Comparison of ENCODE assay signal across 25 mouse cellular contexts in the genomic region with DNA sequence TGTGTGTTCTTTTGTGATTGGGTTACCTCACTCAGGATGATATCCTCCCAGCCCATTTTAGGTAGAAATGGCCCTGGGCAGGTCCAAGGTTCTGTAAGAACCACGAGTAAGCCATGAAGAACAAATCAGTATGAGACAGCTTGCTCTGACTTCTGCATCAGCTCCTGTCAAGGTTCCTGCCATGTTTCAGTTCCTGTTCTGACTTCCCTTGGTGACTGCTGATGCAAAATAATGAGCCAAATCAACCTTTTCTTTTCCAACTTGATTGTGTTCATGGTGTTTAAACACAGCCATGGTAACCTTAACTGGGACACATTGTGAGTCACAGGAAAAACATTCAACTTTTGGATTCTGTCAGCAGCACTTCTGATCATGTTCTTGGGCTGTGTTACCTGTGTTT.
"Had no signal": no experiment of that assay in that cellular context is flagged by ENCODE, and none has a peak within 500 bp of the region (broad histone marks: within the 10 kb centered on the region; RNA-seq: fewer than 3 reads in every experiment).

No protein-coding gene starts in this region.

- ATAC-seq: forebrain, embryonic 13.5 days; forebrain, embryonic 14.5 days; forebrain, embryonic 15.5 days; forebrain, embryonic 16.5 days; forebrain, postnatal 0 days had no signal

- H3K36me3 ChIP-seq: embryonic facial prominence, embryonic 10.5 days; embryonic facial prominence, embryonic 12.5 days; embryonic facial prominence, embryonic 13.5 days; embryonic facial prominence, embryonic 15.5 days; forebrain, embryonic 10.5 days; forebrain, embryonic 12.5 days; forebrain, embryonic 15.5 days; heart, embryonic 10.5 days had no signal

- H3K4me3 ChIP-seq: embryonic facial prominence, embryonic 10.5 days; embryonic facial prominence, embryonic 12.5 days; embryonic facial prominence, embryonic 13.5 days; embryonic facial prominence, embryonic 15.5 days; erythroblast, embryonic 14.5 days; forebrain, embryonic 10.5 days; forebrain, embryonic 12.5 days; forebrain, embryonic 13.5 days; forebrain, embryonic 15.5 days; gastrocnemius, adult 2 months; heart, adult 2 months; heart, embryonic 10.5 days had no signal

- H3K4me1 ChIP-seq: embryonic facial prominence, embryonic 10.5 days; embryonic facial prominence, embryonic 12.5 days; embryonic facial prominence, embryonic 13.5 days; embryonic facial prominence, embryonic 15.5 days; forebrain, embryonic 10.5 days; forebrain, embryonic 12.5 days; forebrain, embryonic 13.5 days; forebrain, embryonic 15.5 days; heart, embryonic 10.5 days had no signal

- H3K27me3 ChIP-seq: embryonic facial prominence, embryonic 12.5 days; embryonic facial prominence, embryonic 13.5 days; embryonic facial prominence, embryonic 15.5 days; forebrain, embryonic 12.5 days; forebrain, embryonic 13.5 days; forebrain, embryonic 15.5 days had no signal

- H3K4me2 ChIP-seq: embryonic facial prominence, embryonic 12.5 days; embryonic facial prominence, embryonic 13.5 days; embryonic facial prominence, embryonic 15.5 days; forebrain, embryonic 12.5 days; forebrain, embryonic 13.5 days; forebrain, embryonic 15.5 days had no signal

- DNase-seq: cerebellum, postnatal 10 days; cerebellum, postnatal 14 days; cerebellum, postnatal 25 days; cerebellum, postnatal 36 days; embryo, embryonic 11 days; forebrain, postnatal 0 days; gastrocnemius, adult 2 months; gastrocnemius, postnatal 10 days; gastrocnemius, postnatal 14 days; gastrocnemius, postnatal 25 days; gastrocnemius, postnatal 36 days; heart, adult 11 months; heart, adult 2 months had no signal

- H3K9me3 ChIP-seq: embryonic facial prominence, embryonic 10.5 days; embryonic facial prominence, embryonic 12.5 days; embryonic facial prominence, embryonic 13.5 days; embryonic facial prominence, embryonic 15.5 days; forebrain, embryonic 10.5 days; forebrain, embryonic 12.5 days; forebrain, embryonic 13.5 days; forebrain, embryonic 15.5 days; heart, embryonic 10.5 days had no signal

- H3K27ac ChIP-seq: embryonic facial prominence, embryonic 10.5 days; embryonic facial prominence, embryonic 12.5 days; embryonic facial prominence, embryonic 13.5 days; embryonic facial prominence, embryonic 15.5 days; forebrain, embryonic 10.5 days; forebrain, embryonic 12.5 days; forebrain, embryonic 13.5 days; forebrain, embryonic 15.5 days; gastrocnemius, adult 2 months; heart, adult 2 months; heart, embryonic 10.5 days had no signal

- H3K9ac ChIP-seq: embryonic facial prominence, embryonic 12.5 days; embryonic facial prominence, embryonic 13.5 days; embryonic facial prominence, embryonic 15.5 days; forebrain, embryonic 12.5 days; forebrain, embryonic 13.5 days; forebrain, embryonic 15.5 days; forebrain, postnatal 0 days had no signal
